Mouse (Mus musculus) midbrain, embryonic 15.5 days (tissue): ENCODE data around the gene Gprc5d. TPM values are rescaled to one million over a fixed set of nuclear protein-coding genes. Genes with fewer than 3 reads are reported as not detected.

Experiments
- ATAC-seq: fragments of 200-750 bp; cut with Nextera tagmentation; replicated peaks from 2 replicates; pipeline ENCODE4 v1.8.0; 2017; ENCODE audit warnings: moderate TSS enrichment
- H3K27ac ChIP-seq: fragments of 300-500 bp; sonication (generic); 2 replicates; pipeline ENCODE4 v1.5.1; 2015; ENCODE audit warnings: mild to moderate bottlenecking, inconsistent platforms
- H3K27me3 ChIP-seq: fragments of 300-500 bp; sonication (generic); replicated peaks from 2 replicates; pipeline ENCODE4 v1.6.1; 2015; ENCODE audit warnings: inconsistent platforms
- H3K36me3 ChIP-seq: fragments of 300-500 bp; sonication (generic); replicated peaks from 2 replicates; pipeline ENCODE4 v1.6.1; 2015; ENCODE audit warnings: inconsistent platforms
- H3K4me1 ChIP-seq: fragments of 300-500 bp; sonication (generic); 2 replicates; pipeline ENCODE4 v1.6.1; 2015; ENCODE audit warnings: inconsistent platforms
- H3K4me2 ChIP-seq: fragments of 300-500 bp; sonication (generic); 2 replicates; pipeline ENCODE4 v1.6.1; 2015; ENCODE audit warnings: inconsistent platforms, mild to moderate bottlenecking, moderate library complexity
- H3K4me3 ChIP-seq: fragments of 300-500 bp; sonication (generic); 2 replicates; pipeline ENCODE4 v1.5.1; 2015; ENCODE audit warnings: mild to moderate bottlenecking, inconsistent platforms
- H3K9ac ChIP-seq: fragments of 300-500 bp; sonication (generic); 2 replicates; pipeline ENCODE4 v1.6.1; 2015; ENCODE audit warnings: mild to moderate bottlenecking, inconsistent platforms
- H3K9me3 ChIP-seq: fragments of 300-500 bp; sonication (generic); 2 replicates; pipeline ENCODE4 v1.6.1; 2016; ENCODE audit warnings: inconsistent platforms
- WGBS: fragments of 180-500 bp; shearing (Covaris S2); methylation state at CpG from one replicate; pipeline ENCODE4 v1.1.7; 2015; ENCODE audit warnings: mixed read lengths; 5-methylcytosine and 5-hydroxymethylcytosine counted together
- polyA plus RNA-seq: library from polyadenylated mRNA; unstranded; fragments of >200 nt; fragmentation: Nextera tagmentation; extraction: Ambion mirVana; gene quantifications from 2 replicates; pipeline ENCODE4 v1.2.1, GENCODE M21; 2015

The Gprc5d gene
- polyA plus RNA-seq, 1 experiment from 2014 or later: not detected

- H3K4me2 ChIP-seq: no peak overlapping the region
- peaks cover 13% of the 10 kb centered on the region for H3K27me3 ChIP-seq
- no peaks in the 10 kb centered on the region for H3K36me3 ChIP-seq
- no peak overlapping the region for H3K9ac ChIP-seq
- 57% methylated on average over 12 of the region's 12 CpGs for WGBS
- no peak for ATAC-seq
- no peak overlapping the region for H3K27ac ChIP-seq
- H3K4me1 ChIP-seq: peaks cover 11% of the 10 kb centered on the region
- no peak overlapping the region for H3K4me3 ChIP-seq
- no peaks in the 10 kb centered on the region for H3K9me3 ChIP-seq
Observed at GRCm38 (mm10) chr6:135064621-135065020, 53.5 kb downstream of the Gprc5d start.

- no peaks in the 10 kb centered on the region for H3K36me3 ChIP-seq
- no peak overlapping the region for H3K4me2 ChIP-seq
- no peak for ATAC-seq
- no peak overlapping the region for H3K9ac ChIP-seq
- no peak overlapping the region for H3K4me3 ChIP-seq
- H3K27ac ChIP-seq: no peak overlapping the region
- peaks cover 8% of the 10 kb centered on the region for H3K4me1 ChIP-seq
- H3K27me3 ChIP-seq: peaks cover 2% of the 10 kb centered on the region; the same call in 1 of the 2 replicates
- WGBS: 93% methylated on average over 4 of the region's 4 CpGs
- H3K9me3 ChIP-seq: no peaks in the 10 kb centered on the region
Observed at GRCm38 (mm10) chr6:135060728-135061127, 57.4 kb downstream of the Gprc5d start.

Other genes starting within 250 kb of the Gprc5d start
- gene Gpr19, start 219.7 kb downstream of the Gprc5d start, polyA plus RNA-seq: 40.1 and 44.0 TPM in 2 replicates
- gene Cdkn1b, start 197.9 kb downstream of the Gprc5d start, polyA plus RNA-seq: 24.4 and 25.3 TPM in 2 replicates
- gene Apold1, start 136.6 kb downstream of the Gprc5d start, polyA plus RNA-seq: 3.9 and 4.4 TPM in 2 replicates
- gene Ddx47, start 106.7 kb downstream of the Gprc5d start, polyA plus RNA-seq: 76.2 and 77.9 TPM in 2 replicates
- 0.40 and 0.65 TPM in 2 replicates for gene Gprc5a, start 52.6 kb downstream of the Gprc5d start, polyA plus RNA-seq
- 110 and 117 TPM in 2 replicates for gene Fam234b, start 79.7 kb upstream of the Gprc5d start, polyA plus RNA-seq
- gene Hebp1, start 79.7 kb upstream of the Gprc5d start, polyA plus RNA-seq: 4.7 and 6.1 TPM in 2 replicates
- gene Gsg1, start 136.1 kb upstream of the Gprc5d start, polyA plus RNA-seq: 0.19 TPM in 1 of 2 replicates, not detected in the other
- not detected in 2 replicates for gene Pbp2, start 192.1 kb upstream of the Gprc5d start, polyA plus RNA-seq
- gene Emp1, start 244.3 kb upstream of the Gprc5d start, polyA plus RNA-seq: 7.3 and 7.6 TPM in 2 replicates